Mouse (Mus musculus): Measurements from ENCODE around the gene Sirt2. TPM values are rescaled to one million over a fixed set of nuclear protein-coding genes. Genes with fewer than 3 reads are reported as not detected.

Sirt2 gene
- total RNA-seq, 4 experiments from 2014 or later, result 129 to 157 (median 142) TPM

- no peak for DNase-seq (ENCODE audit: low spot score in 2 of 2)
Measured at GRCm38 (mm10) chr7:28766910-28767309, 375 bp downstream of the Sirt2 start.

- DNase-seq (ENCODE audit: low spot score in 2 of 2), result no peak
Measured at GRCm38 (mm10) chr7:28767462-28767965, 979 bp downstream of the Sirt2 start, which contains the start of gene Nfkbib. TSS of gene Nfkbib (minus strand) at chr7:28767512.

- DNase-seq (ENCODE audit: low spot score in 2 of 2), result no peak
Measured at GRCm38 (mm10) chr7:28769414-28769958, 3.0 kb downstream of the Sirt2 start.

GRCm38 (mm10) chr7:28770309-28770708, 3.8 kb downstream of the Sirt2 start:
- no peak for DNase-seq (ENCODE audit: low spot score in 2 of 2)

GRCm38 (mm10) chr7:28771867-28772266, 5.3 kb downstream of the Sirt2 start:
- DNase-seq (ENCODE audit: low spot score in 2 of 2), result no peak

GRCm38 (mm10) chr7:28773163-28773562, 6.6 kb downstream of the Sirt2 start:
- DNase-seq (ENCODE audit: low spot score in 2 of 2), result no peak

GRCm38 (mm10) chr7:28774164-28774563, 7.6 kb downstream of the Sirt2 start:
- no peak for DNase-seq (ENCODE audit: low spot score in 2 of 2)

GRCm38 (mm10) chr7:28775129-28775528, 8.6 kb downstream of the Sirt2 start:
- DNase-seq (ENCODE audit: low spot score in 2 of 2), result no peak

GRCm38 (mm10) chr7:28778825-28779224, 12.3 kb downstream of the Sirt2 start:
- no peak for DNase-seq (ENCODE audit: low spot score in 2 of 2)

- peak; percentile 82 to 93 for DNase-seq (ENCODE audit: low spot score in 2 of 2)
Measured at GRCm38 (mm10) chr7:28780067-28780658, 13.6 kb downstream of the Sirt2 start.

GRCm38 (mm10) chr7:28780857-28781256, 14.3 kb downstream of the Sirt2 start:
- no peak for DNase-seq (ENCODE audit: low spot score in 2 of 2)

GRCm38 (mm10) chr7:28781261-28781663, 14.7 kb downstream of the Sirt2 start:
- no peak for DNase-seq (ENCODE audit: low spot score in 2 of 2)

- no peak for DNase-seq (ENCODE audit: low spot score in 2 of 2)
Measured at GRCm38 (mm10) chr7:28785161-28785560, 18.6 kb downstream of the Sirt2 start.

- no peak for DNase-seq (ENCODE audit: low spot score in 2 of 2)
Measured at GRCm38 (mm10) chr7:28787884-28788283, 21.3 kb downstream of the Sirt2 start.

GRCm38 (mm10) chr7:28788307-28789195, 22.0 kb downstream of the Sirt2 start, which contains the start of gene Rinl:
TSS of gene Rinl (plus strand) at chr7:28788969.
- no peak for DNase-seq (ENCODE audit: low spot score in 2 of 2)

- DNase-seq (ENCODE audit: low spot score in 2 of 2), result no peak
Measured at GRCm38 (mm10) chr7:28789235-28789634, 22.7 kb downstream of the Sirt2 start.

- no peak for DNase-seq (ENCODE audit: low spot score in 2 of 2)
Measured at GRCm38 (mm10) chr7:28790066-28790806, 23.7 kb downstream of the Sirt2 start.

- no peak for DNase-seq (ENCODE audit: low spot score in 2 of 2)
Measured at GRCm38 (mm10) chr7:28791706-28792105, 25.2 kb downstream of the Sirt2 start.

GRCm38 (mm10) chr7:28792391-28793185, 26.1 kb downstream of the Sirt2 start:
- DNase-seq (ENCODE audit: low spot score in 2 of 2), result no peak

- DNase-seq (ENCODE audit: low spot score in 2 of 2), result no peak
Measured at GRCm38 (mm10) chr7:28793834-28794233, 27.3 kb downstream of the Sirt2 start.

- DNase-seq (ENCODE audit: low spot score in 2 of 2), result no peak
Measured at GRCm38 (mm10) chr7:28794496-28794895, 28.0 kb downstream of the Sirt2 start.

All from layer of hippocampus, adult 8-10 months (tissue).